In genomic region chr7:70423524-70424230, GRCm38 (mm10) we compare ENCODE assay signal across 18 mouse cellular contexts. TPM values are rescaled to one million over a fixed set of nuclear protein-coding genes. Genes with fewer than 3 reads are reported as not detected.
DNase-seq lines count a peak whose midpoint lies in the region; ATAC-seq and TF ChIP-seq lines count a peak whose summit lies in the region.
"Had no signal": no experiment of that assay in that cellular context is flagged by ENCODE, and none has a peak within 500 bp of the region (broad histone marks: within the 10 kb centered on the region; RNA-seq: fewer than 3 reads in every experiment).

No protein-coding gene starts in this region.

- 68% methylated on average over 10 of the region's 10 CpGs for WGBS in neural tube, embryonic 11.5 days
- 22% methylated on average over 10 of the region's 10 CpGs for WGBS in forebrain, embryonic 15.5 days
- WGBS in stomach, postnatal 0 days: 65% methylated on average over 10 of the region's 10 CpGs

- ATAC-seq in neural tube, embryonic 11.5 days (ENCODE audit: insufficient read depth, low FRiP score, low TSS enrichment): peak; percentile 20; the same call in 1 of the 2 replicates
- peak; percentile 70 for ATAC-seq in forebrain, embryonic 15.5 days (replicated peaks)
- peak; percentile 26; the same call in 1 of the 2 replicates for ATAC-seq in stomach, postnatal 0 days (ENCODE audit: low FRiP score, low TSS enrichment)
- ATAC-seq: inflammation-experienced regulatory T-cells, adult 6 months had no signal

- H3K9me3 ChIP-seq in neural tube, embryonic 11.5 days (ENCODE audit: control insufficient read depth, low read length): no peaks in the 10 kb centered on the region
- no peaks in the 10 kb centered on the region for H3K9me3 ChIP-seq in forebrain, embryonic 15.5 days
- H3K9me3 ChIP-seq in stomach, postnatal 0 days (ENCODE audit: control insufficient read depth, low read length): no peaks in the 10 kb centered on the region
- H3K9me3 ChIP-seq: embryonic facial prominence, embryonic 15.5 days; heart, embryonic 15.5 days; limb, embryonic 10.5 days had no signal

- peak; percentile 49 for DNase-seq in kidney, adult 9 months
- DNase-seq in kidney, postnatal 14 days: no peak
- no peak for DNase-seq in neural tube, embryonic 11.5 days (ENCODE audit: low spot score)
- no peak for DNase-seq in neural tube, embryonic 10.5 days (ENCODE audit: extremely low spot score, low spot score)
- no peak for DNase-seq in stomach, postnatal 0 days (ENCODE audit: low spot score)
- no peak for DNase-seq in layer of hippocampus, postnatal 25 days (ENCODE audit: extremely low spot score in 1 of 2, low spot score in 1 of 2)
- DNase-seq in gastrocnemius, adult 18-20 months (ENCODE audit: low spot score): no peak
- DNase-seq: cerebellum, adult 11 months; lung, adult 2 months had no signal

- no peak overlapping the region for H3K9ac ChIP-seq in neural tube, embryonic 11.5 days (ENCODE audit: low read length)
- no peak overlapping the region for H3K9ac ChIP-seq in forebrain, embryonic 15.5 days (replicated peaks)
- H3K9ac ChIP-seq in stomach, postnatal 0 days (ENCODE audit: low read length): no peak overlapping the region
- H3K9ac ChIP-seq: embryonic facial prominence, embryonic 15.5 days; heart, embryonic 15.5 days had no signal

- H3K27ac ChIP-seq in neural tube, embryonic 11.5 days (ENCODE audit: low read depth, low read length): no peak overlapping the region
- H3K27ac ChIP-seq in forebrain, embryonic 15.5 days (replicated peaks): no peak overlapping the region
- no peak overlapping the region for H3K27ac ChIP-seq in stomach, postnatal 0 days (replicated peaks)
- H3K27ac ChIP-seq: embryonic facial prominence, embryonic 15.5 days; heart, embryonic 15.5 days; limb, embryonic 10.5 days; macrophage had no signal

- H3K4me1 ChIP-seq in neural tube, embryonic 11.5 days (ENCODE audit: control insufficient read depth, insufficient read depth, low read length): no peaks in the 10 kb centered on the region; the same call in 1 of the 2 replicates
- peaks cover 12% of the 10 kb centered on the region for H3K4me1 ChIP-seq in forebrain, embryonic 15.5 days
- no peaks in the 10 kb centered on the region for H3K4me1 ChIP-seq in stomach, postnatal 0 days (replicated peaks; ENCODE audit: control insufficient read depth, insufficient read depth)
- H3K4me1 ChIP-seq: embryonic facial prominence, embryonic 15.5 days; heart, embryonic 15.5 days; limb, embryonic 10.5 days had no signal

- no peaks in the 10 kb centered on the region for H3K36me3 ChIP-seq in neural tube, embryonic 11.5 days (ENCODE audit: control insufficient read depth, insufficient read depth, low read length)
- H3K36me3 ChIP-seq in forebrain, embryonic 15.5 days: no peaks in the 10 kb centered on the region
- no peaks in the 10 kb centered on the region for H3K36me3 ChIP-seq in stomach, postnatal 0 days (ENCODE audit: control insufficient read depth, insufficient read depth, low read length)
- H3K36me3 ChIP-seq: embryonic facial prominence, embryonic 15.5 days; heart, embryonic 15.5 days; limb, embryonic 10.5 days had no signal

- no peak for TF ChIP-seq EP300 in stomach, postnatal 0 days (optimal IDR thresholded peaks at IDR 0.05)

- TF ChIP-seq CTCF in stomach, postnatal 0 days (IDR thresholded peaks at IDR 0.05; ENCODE audit: low read depth): no peak

- no peak overlapping the region for H3K4me3 ChIP-seq in neural tube, embryonic 11.5 days (ENCODE audit: low read depth, low read length)
- H3K4me3 ChIP-seq in forebrain, embryonic 15.5 days: no peak overlapping the region
- H3K4me3 ChIP-seq in stomach, postnatal 0 days (ENCODE audit: low read depth, low read length): no peak overlapping the region
- H3K4me3 ChIP-seq: embryonic facial prominence, embryonic 15.5 days; heart, embryonic 15.5 days; limb, embryonic 10.5 days; myocyte had no signal

- H3K4me2 ChIP-seq in neural tube, embryonic 11.5 days (ENCODE audit: low read depth): no peak overlapping the region
- H3K4me2 ChIP-seq in forebrain, embryonic 15.5 days (replicated peaks): no peak overlapping the region
- H3K4me2 ChIP-seq in stomach, postnatal 0 days (replicated peaks; ENCODE audit: low read depth): no peak overlapping the region
- H3K4me2 ChIP-seq: embryonic facial prominence, embryonic 15.5 days; heart, embryonic 15.5 days had no signal

- no peaks in the 10 kb centered on the region for H3K27me3 ChIP-seq in neural tube, embryonic 11.5 days (ENCODE audit: control insufficient read depth, insufficient read depth, low read length)
- no peaks in the 10 kb centered on the region for H3K27me3 ChIP-seq in forebrain, embryonic 15.5 days
- H3K27me3 ChIP-seq in stomach, postnatal 0 days (ENCODE audit: control insufficient read depth, insufficient read depth, low read length): no peaks in the 10 kb centered on the region
- H3K27me3 ChIP-seq: heart, embryonic 15.5 days had no signal

RNA-seq across cellular contexts. Expression of gene Nr2f2, which starts 57.1 kb away (rescaled TPM):
- 88.5 and 95.9 TPM in 2 replicates for polyA plus RNA-seq in neural tube, embryonic 11.5 days (2014; fragmentation: Nextera tagmentation; extraction: Ambion mirVana)
- 76.2 and 95.0 TPM in 2 replicates for polyA plus RNA-seq in forebrain, embryonic 15.5 days (2015; fragmentation: Nextera tagmentation; extraction: Ambion mirVana)
- polyA plus RNA-seq in stomach, postnatal 0 days (2015; fragmentation: Nextera tagmentation; extraction: Ambion mirVana): 52.8 and 53.9 TPM in 2 replicates
- total RNA-seq in layer of hippocampus, postnatal 25 days (2021): 10 to 100 TPM; 40.8 to 45.1 TPM
- 10 to 100 TPM; 18.6 to 25.1 TPM for total RNA-seq in gastrocnemius, adult 18-20 months (2021)
- total RNA-seq: common myeloid progenitor, adult 5-6 weeks; MEL had no signal
- polyA plus RNA-seq: macrophage had no signal

Comparison
In these comparisons a context has a peak if more than half of its experiments do, and no peak if none do; other contexts are left out.
1. ATAC-seq: peak in every context shown above with its lines; median percentile 70 in forebrain, embryonic 15.5 days; 26 in stomach, postnatal 0 days; 20 in neural tube, embryonic 11.5 days.